Mouse (Mus musculus): ENCODE results near the gene Whamm. TPM values are rescaled to one million over a fixed set of nuclear protein-coding genes. Genes with fewer than 3 reads are reported as not detected.

Whamm gene
- polyA plus RNA-seq, 1 experiment from 2014 or later = 6.3 TPM

DNA sequence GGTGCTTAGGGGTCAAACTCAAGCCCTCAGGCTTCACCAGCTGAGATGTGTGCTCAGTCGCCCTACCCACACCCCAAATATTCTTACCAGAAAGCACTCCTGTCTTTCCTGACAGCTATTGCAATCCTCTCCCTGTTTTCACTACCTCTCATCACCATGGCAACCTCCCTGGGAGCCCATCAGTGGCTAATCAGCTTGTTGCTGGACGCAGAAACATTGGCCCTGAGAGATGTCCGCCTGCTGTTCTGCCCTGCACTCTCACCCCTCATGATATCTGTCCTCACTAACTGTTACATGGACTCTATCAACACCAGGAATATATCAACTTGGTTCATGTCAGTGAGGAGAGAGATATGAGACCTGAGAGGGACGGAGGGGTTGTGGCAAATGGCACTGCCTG is 17.5 kb upstream of the Whamm start:
- Histone ChIP-seq H3K9ac (no peak overlapping the region), H3K27me3 (replicated peaks) (no peaks in the 10 kb centered on the region), H3K4me1 (replicated peaks) (0 out of 2 replicates have a peak, but pooled peaks cover 2% of the 10 kb centered on the region), H3K4me2 (replicated peaks) (no peak overlapping the region), H3K4me3 (replicated peaks) (no peak overlapping the region), H3K9me3 (no peaks in the 10 kb centered on the region), H3K27ac (no peak overlapping the region), H3K36me3 (no peaks in the 10 kb centered on the region)
- WGBS = 60% methylated on average over 4 of the region's 4 CpGs
- ATAC-seq = no peak

DNA sequence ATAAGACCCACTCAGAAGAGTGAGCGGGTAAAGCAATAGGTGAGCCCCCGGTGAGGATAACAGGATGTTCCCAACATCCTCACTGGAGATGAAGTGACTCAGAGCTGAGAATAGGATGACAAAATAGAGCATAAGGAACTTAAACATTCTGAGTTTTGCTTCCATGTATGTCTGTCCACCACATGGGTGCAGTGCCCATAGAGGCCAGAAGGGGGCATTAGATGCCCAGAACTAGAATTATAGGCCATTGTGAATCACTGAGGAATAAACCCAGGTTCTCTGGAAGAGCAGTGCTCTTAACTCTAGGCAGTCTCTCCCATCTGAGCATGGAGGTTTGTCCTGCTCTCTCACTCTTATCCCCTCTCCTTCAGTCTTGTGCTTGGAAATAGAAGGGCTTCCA is 16.7 kb upstream of the Whamm start:
- Histone ChIP-seq H3K4me3 (replicated peaks) (no peak overlapping the region), H3K27me3 (replicated peaks) (no peaks in the 10 kb centered on the region)
- whole genome bisulfite sequencing = 85% methylated on average over 2 of the region's 2 CpGs

DNA sequence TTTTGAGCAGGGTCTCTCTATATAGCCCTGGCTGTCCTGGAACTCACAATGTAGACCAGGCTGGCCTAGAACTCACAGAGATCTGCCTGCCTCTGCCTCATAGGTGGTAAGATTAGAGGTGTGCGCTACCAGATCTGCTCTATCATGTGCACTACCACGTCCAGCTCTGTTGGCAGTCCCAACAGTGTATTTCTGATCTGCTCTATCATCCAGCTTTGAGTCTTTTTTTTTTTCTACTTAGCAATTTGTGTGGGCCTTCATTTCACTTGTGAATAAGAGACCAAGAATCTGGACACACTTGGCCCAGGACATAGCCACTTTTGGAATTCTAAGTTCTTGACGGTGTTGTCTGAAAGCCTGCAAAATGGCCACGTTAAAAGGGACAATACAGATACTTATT is 14.2 kb upstream of the Whamm start:
- Histone ChIP-seq H3K36me3 (no peaks in the 10 kb centered on the region), H3K4me2 (replicated peaks) (no peak overlapping the region), H3K4me1 (replicated peaks) (no peaks in the 10 kb centered on the region), H3K9ac (no peak overlapping the region), H3K9me3 (no peaks in the 10 kb centered on the region), H3K4me3 (replicated peaks) (no peak overlapping the region), H3K27me3 (replicated peaks) (no peaks in the 10 kb centered on the region), H3K27ac (no peak overlapping the region)
- ATAC-seq = no peak
- WGBS = 75% methylated on average over 4 of the region's 4 CpGs

More for the DNA sequence above, 16.7 kb upstream of the Whamm start:
- Histone ChIP-seq H3K4me2 (replicated peaks) (no peak overlapping the region), H3K4me1 (replicated peaks) (no peaks in the 10 kb centered on the region), H3K9me3 (no peaks in the 10 kb centered on the region), H3K9ac (no peak overlapping the region), H3K36me3 (no peaks in the 10 kb centered on the region), H3K27ac (no peak overlapping the region)
- no peak for ATAC-seq

DNA sequence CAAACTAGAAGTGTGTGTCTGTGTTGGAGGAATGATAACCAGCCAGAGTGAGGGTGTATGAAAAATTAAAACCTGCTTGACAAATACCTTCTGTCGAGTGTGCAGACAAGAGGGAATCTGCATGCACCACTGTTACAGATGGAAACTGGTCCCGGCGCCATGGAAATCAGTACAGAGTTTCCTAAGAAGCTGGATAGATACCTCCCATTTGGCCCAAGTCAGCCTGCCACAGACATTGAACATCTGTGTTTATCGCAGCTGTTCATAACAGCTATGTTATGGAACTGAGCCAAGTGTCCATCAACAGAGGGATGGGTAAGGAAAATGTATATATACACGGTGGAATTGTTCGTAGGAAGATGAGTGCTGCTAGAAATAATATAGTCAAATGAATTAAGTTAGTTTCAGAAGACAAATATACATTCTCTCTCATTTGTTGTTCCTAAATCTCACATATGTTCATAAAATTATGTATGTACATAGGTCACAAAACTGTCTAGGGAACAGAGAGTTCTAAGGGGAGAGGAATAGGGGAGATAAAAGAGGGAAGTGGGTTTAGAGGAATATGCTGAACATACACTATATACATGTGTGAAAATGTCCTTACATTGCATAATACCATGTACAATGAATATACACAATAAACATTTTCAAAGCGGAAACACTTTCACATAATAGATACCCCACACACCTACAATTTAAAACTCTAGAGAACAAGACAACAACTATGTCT is 13.6 kb upstream of the Whamm start:
- H3K4me2 ChIP-seq (replicated peaks) = no peak overlapping the region
- no peak overlapping the region for H3K9ac ChIP-seq
- ATAC-seq = no peak
- no peaks in the 10 kb centered on the region for H3K4me1 ChIP-seq (replicated peaks)
- no peak overlapping the region for H3K4me3 ChIP-seq (replicated peaks)
- no peaks in the 10 kb centered on the region for H3K36me3 ChIP-seq
- WGBS = 51% methylated on average over 7 of the region's 7 CpGs
- H3K9me3 ChIP-seq = no peaks in the 10 kb centered on the region
- no peaks in the 10 kb centered on the region for H3K27me3 ChIP-seq (replicated peaks)
- no peak overlapping the region for H3K27ac ChIP-seq

DNA sequence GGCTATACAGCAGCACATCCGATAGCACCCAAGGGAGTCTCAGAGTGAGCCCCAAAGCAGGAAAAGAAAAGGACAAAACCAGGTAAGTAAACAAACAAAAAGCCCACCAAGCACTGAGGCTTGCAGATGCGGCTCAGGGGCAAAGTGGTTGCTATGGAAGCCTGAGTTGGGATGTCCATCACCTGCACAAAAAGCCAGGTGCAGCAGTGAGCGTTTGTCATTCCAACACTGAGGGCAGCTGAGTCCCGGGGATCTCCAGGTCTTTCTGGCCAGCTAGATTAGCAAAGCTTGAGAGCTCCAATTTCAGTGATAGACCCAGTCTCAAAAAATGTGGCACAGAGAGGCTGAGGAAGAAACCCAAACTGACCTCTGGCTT is 13.1 kb upstream of the Whamm start:
- Histone ChIP-seq H3K27me3 (replicated peaks) (no peaks in the 10 kb centered on the region), H3K9ac (no peak overlapping the region), H3K4me2 (replicated peaks) (no peak overlapping the region), H3K36me3 (no peaks in the 10 kb centered on the region), H3K4me1 (replicated peaks) (no peaks in the 10 kb centered on the region), H3K4me3 (replicated peaks) (no peak overlapping the region), H3K9me3 (no peaks in the 10 kb centered on the region), H3K27ac (no peak overlapping the region)
- 59% methylated on average over 4 of the region's 4 CpGs for WGBS
- ATAC-seq = no peak

DNA sequence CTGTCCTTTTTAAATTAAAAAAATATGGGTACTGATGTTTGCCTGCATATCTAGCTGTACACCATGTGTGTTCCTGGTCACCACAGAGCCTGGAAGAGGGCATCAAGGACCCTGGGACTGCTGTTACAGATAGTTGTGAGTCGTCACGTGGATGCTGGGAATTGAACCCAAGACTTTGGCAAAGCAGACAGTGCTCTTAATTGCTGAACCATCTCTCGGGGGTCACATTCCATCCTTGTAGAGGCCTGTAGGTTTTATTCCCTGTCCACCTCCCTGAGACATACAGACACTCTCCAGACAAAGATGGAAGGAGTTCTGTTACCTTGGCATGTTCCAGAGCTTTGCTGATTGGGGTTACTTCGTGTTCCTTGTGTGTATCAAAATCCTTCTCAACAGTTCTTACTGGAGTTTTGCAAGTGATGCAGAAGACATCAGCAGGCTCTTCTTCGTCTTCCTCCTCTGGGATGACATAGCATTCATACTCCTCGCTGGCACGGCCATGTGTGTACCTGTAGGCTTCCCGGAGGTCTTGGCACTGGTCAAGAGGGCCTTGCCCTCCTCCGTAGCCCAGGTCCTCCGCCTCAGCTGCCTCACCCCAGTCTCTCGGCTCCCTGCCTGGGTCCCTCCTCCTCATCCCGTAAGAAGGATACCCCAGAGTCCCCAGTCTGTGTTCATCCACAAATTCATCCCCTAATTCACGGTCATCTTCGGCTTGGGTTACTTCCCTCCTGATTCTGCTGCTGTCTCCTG is 11.7 kb upstream of the Whamm start:
- H3K27ac ChIP-seq = no peak overlapping the region
- H3K9ac ChIP-seq = no peak overlapping the region
- H3K4me3 ChIP-seq (replicated peaks) = no peak overlapping the region
- no peaks in the 10 kb centered on the region for H3K36me3 ChIP-seq
- H3K9me3 ChIP-seq = no peaks in the 10 kb centered on the region
- no peak for ATAC-seq
- 86% methylated on average over 14 of the region's 14 CpGs for WGBS
- no peaks in the 10 kb centered on the region for H3K4me1 ChIP-seq (replicated peaks)
- no peak overlapping the region for H3K4me2 ChIP-seq (replicated peaks)
- H3K27me3 ChIP-seq (replicated peaks) = no peaks in the 10 kb centered on the region

DNA sequence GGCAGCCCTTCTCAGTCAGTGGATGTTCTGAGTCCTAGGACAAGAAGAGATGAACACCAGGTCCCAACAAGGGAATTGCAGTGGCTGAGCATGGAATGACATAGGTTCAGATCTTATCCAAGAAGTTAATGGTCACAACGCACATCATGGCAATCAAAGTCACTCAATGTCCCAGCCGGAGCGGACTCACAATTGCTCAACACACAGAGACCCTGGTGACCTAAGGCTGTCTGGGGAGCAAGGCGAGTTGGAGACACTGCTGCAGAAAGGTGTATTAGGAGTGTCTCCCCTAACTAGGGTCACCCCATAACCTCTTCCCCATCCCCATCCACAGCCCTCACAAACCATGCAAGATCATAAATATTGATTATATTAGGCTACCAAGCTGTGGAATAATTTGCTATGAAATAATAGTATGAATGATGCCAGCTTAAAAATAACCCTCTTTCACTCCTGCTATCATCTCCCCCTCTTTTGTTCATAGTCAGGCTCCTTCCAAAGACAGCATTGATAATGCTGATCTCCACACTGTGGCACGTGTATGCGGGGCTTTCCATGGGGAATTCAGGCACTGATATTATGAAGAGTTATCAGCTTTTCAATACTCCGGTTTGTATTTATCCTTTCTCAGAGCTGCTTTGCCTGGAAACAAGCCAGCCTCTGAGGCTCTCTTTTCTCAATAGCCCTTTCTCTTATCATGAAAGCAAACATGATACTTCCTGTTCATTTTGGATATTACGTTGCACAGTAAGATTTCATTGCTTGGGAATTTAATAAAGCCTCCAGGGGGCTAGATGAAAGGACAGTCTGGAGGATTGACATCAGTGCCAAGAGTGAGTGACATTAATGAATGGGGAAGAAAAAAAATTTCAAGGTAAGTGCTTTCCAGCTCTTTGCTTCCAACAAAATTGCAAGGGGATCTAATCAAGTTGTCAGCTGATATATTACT is 10.7 kb upstream of the Whamm start:
- H3K27ac ChIP-seq = no peak overlapping the region
- H3K4me3 ChIP-seq (replicated peaks) = no peak overlapping the region
- H3K4me2 ChIP-seq (replicated peaks) = no peak overlapping the region
- no peaks in the 10 kb centered on the region for H3K27me3 ChIP-seq (replicated peaks)
- H3K9ac ChIP-seq = no peak overlapping the region
- ATAC-seq = no peak
- no peaks in the 10 kb centered on the region for H3K36me3 ChIP-seq
- no peaks in the 10 kb centered on the region for H3K4me1 ChIP-seq (replicated peaks)
- no peaks in the 10 kb centered on the region for H3K9me3 ChIP-seq
- WGBS = 58% methylated on average over 8 of the region's 8 CpGs

DNA sequence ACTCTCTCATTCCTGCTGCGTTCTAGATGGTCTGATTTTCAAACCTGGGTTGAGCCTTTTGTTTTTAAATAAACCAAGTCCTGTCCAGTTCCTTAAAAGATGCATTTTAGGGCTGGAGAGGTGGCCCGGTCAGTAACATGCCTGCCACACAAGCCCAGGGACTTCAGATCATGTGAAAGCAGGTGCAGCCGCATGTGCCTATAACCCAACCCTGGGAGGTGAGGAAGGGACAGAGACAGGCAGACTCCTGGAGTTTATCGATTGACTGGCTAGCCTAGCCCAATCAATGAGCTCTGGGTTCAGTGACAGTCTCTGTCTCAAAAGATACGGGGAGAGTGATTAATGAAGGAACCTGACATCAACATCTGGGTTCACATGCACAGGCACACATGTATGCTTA is 9.9 kb upstream of the Whamm start:
- 67% methylated on average over 5 of the region's 5 CpGs for WGBS
- Histone ChIP-seq H3K4me3 (replicated peaks) (no peak overlapping the region), H3K4me2 (replicated peaks) (no peak overlapping the region), H3K4me1 (replicated peaks) (no peaks in the 10 kb centered on the region), H3K27me3 (replicated peaks) (no peaks in the 10 kb centered on the region), H3K9me3 (no peaks in the 10 kb centered on the region), H3K9ac (no peak overlapping the region), H3K27ac (no peak overlapping the region), H3K36me3 (no peaks in the 10 kb centered on the region)
- no peak for ATAC-seq

DNA sequence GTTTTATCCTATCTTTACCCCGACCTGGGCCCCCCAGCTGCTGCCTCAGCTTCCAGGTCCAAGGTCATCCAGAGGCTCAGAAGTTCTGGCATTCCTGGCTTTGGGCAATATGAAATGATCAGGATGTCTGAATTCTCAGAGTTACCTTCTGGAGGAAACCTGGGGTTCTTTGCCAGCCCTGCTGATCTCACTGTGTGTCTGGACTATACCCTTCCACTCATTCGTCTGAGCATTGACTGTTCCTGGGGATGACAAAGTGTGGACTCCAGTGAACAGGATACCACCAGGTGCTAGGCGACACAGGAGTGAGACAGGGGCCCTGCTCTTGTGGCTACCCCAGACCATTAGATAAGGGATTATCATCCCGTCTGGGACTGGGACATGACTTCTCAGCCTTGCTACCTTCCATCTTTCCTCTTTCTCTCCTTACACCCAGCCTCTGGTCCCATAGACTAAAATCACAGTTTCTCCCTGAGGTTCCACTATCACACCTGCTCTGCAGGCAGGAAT is 7.5 kb upstream of the Whamm start:
- Histone ChIP-seq H3K9me3 (no peaks in the 10 kb centered on the region), H3K27me3 (replicated peaks) (no peaks in the 10 kb centered on the region), H3K36me3 (no peaks in the 10 kb centered on the region), H3K4me2 (replicated peaks) (no peak overlapping the region), H3K4me3 (replicated peaks) (no peak overlapping the region), H3K9ac (no peak overlapping the region), H3K27ac (no peak overlapping the region), H3K4me1 (replicated peaks) (no peaks in the 10 kb centered on the region)
- 73% methylated on average over 4 of the region's 4 CpGs for WGBS
- ATAC-seq = no peak

DNA sequence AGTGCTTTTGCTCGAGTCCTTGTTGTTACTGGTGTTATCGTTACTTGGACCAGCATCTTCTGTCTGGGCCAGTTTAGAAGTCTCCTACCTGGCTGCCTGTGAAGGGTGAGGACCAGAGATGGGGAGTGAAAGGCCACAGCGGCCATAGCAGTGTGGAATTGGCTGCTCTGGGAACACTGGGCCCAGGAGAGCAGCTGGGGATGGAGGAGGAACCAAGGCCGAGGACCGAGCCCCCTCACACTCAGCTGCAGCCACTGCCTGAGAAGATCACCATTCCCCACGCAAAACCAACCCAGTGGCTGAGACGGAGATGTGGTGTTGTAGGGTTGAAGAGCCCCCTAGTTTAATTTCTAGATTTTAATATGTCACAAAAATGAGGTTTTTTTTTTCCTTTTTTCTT is 6.3 kb upstream of the Whamm start:
- ATAC-seq = no peak
- H3K4me2 ChIP-seq (replicated peaks) = no peak overlapping the region
- H3K27me3 ChIP-seq (replicated peaks) = no peaks in the 10 kb centered on the region
- no peak overlapping the region for H3K9ac ChIP-seq
- no peaks in the 10 kb centered on the region for H3K4me1 ChIP-seq (replicated peaks)
- H3K9me3 ChIP-seq = no peaks in the 10 kb centered on the region
- no peaks in the 10 kb centered on the region for H3K36me3 ChIP-seq
- H3K27ac ChIP-seq = no peak overlapping the region
- no peak overlapping the region for H3K4me3 ChIP-seq (replicated peaks)
- WGBS = 75% methylated on average over 7 of the region's 7 CpGs

DNA sequence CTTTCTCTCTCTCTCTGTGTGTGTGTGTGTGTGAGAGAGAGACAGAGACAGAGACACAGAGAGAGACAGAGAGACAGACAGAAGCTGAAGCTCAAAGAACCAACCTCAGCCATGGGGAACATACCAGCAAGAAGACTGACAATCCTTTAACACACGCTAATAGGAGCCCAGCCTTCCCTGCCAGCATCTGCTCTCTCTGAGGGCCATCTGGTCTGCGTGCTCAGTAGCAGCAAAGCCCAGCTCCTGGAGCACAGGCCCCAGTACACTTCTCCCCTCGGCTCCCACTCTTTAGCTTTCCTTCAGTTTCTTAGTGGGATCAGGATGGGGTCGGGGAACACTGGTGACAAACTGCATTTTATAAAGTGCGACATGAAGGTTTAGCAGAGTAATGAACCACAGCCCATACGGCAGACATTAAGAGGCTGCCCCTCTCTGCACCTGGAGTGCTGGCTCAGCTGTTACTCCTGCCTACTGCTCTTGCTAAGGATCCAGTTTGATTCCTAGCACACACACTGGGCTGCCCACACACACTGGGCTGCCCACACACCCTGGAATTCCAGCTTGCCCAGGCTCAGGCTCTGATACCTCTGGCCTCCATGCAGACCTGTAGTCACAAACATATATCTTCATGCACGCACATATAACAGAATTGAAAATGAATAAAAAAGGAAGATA is 5.5 kb upstream of the Whamm start:
- ATAC-seq = no peak
- H3K9me3 ChIP-seq = no peaks in the 10 kb centered on the region
- no peak overlapping the region for H3K4me3 ChIP-seq (replicated peaks)
- H3K4me2 ChIP-seq (replicated peaks) = no peak overlapping the region
- H3K27ac ChIP-seq = no peak overlapping the region
- no peaks in the 10 kb centered on the region for H3K36me3 ChIP-seq
- H3K4me1 ChIP-seq (replicated peaks) = no peaks in the 10 kb centered on the region
- no peaks in the 10 kb centered on the region for H3K27me3 ChIP-seq (replicated peaks)
- 65% methylated on average over 7 of the region's 7 CpGs for WGBS
- no peak overlapping the region for H3K9ac ChIP-seq

DNA sequence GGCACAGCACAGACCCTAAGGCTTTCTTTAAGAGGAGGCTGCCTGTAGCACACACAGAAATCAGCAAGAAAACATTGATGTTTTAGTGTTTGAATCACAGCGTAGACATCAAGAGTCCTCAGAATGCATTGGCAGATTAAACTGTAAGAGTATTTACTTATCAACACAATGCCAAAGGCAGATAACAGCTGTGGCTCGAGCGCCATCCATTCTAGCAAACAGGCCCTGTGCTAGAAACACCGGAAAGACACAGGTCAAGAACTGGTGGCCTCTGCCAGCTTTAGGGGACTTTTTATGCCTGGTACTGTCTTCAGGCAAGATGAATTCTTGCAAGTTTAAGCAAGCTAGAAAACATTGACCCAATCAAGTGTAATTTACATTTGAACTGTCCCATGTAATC is 4.7 kb upstream of the Whamm start:
- ATAC-seq = no peak
- no peak overlapping the region for H3K4me2 ChIP-seq (replicated peaks)
- no peaks in the 10 kb centered on the region for H3K4me1 ChIP-seq (replicated peaks)
- WGBS = 75% methylated on average over 4 of the region's 4 CpGs
- no peak overlapping the region for H3K4me3 ChIP-seq (replicated peaks)
- H3K36me3 ChIP-seq = no peaks in the 10 kb centered on the region
- H3K9ac ChIP-seq = no peak overlapping the region
- H3K27ac ChIP-seq = no peak overlapping the region
- no peaks in the 10 kb centered on the region for H3K9me3 ChIP-seq
- no peaks in the 10 kb centered on the region for H3K27me3 ChIP-seq (replicated peaks)
